Mouse (Mus musculus) cortical plate, adult 2 months (tissue): ENCODE data around the gene Gpm6b.

Experiments used
- CTCF ChIP-seq: fragments of 200-500 bp; IDR thresholded peaks from 2 replicates; pipeline ENCODE4 v1.5.1; 2011; ENCODE audit warnings: mild to moderate bottlenecking, control low read depth, low read length; ENCODE audit not compliant: insufficient read depth; ENCODE audit errors: extremely low read depth
- POLR2A ChIP-seq: fragments of 200-500 bp; IDR thresholded peaks from 2 replicates; pipeline ENCODE4 v1.6.1; 2011; ENCODE audit warnings: mild to moderate bottlenecking, low read length, control low read depth; ENCODE audit not compliant: insufficient read depth; ENCODE audit errors: extremely low read depth

GRCm38 (mm10) chrX:166230515-166231267, 8.0 kb upstream of the Gpm6b start:
- TF ChIP-seq CTCF (no peak), POLR2A (no peak)
